Mouse (Mus musculus) retina, postnatal 7 days (tissue): ENCODE measurements around the gene Zan.

Source experiments
- DNase-seq: peaks from one replicate; pipeline ENCODE4 v3.0.0-alpha.2; 2012; ENCODE audit warnings: low read depth, low spot score

The Zan gene

GRCm38 (mm10) chr5:137352011-137352975 is 124.6 kb downstream of the Zan start:
- no peak for DNase-seq

- no peak for DNase-seq
Observed at GRCm38 (mm10) chr5:137351394-137351793, 125.5 kb downstream of the Zan start.

- no peak for DNase-seq
Observed at GRCm38 (mm10) chr5:137351058-137351380, 125.8 kb downstream of the Zan start.

- no peak for DNase-seq
Observed at GRCm38 (mm10) chr5:137350205-137351057, 126.4 kb downstream of the Zan start.

- no peak for DNase-seq
Observed at GRCm38 (mm10) chr5:137349384-137350204, 127.3 kb downstream of the Zan start, which contains the start of gene Ephb4. Gene Ephb4 (plus strand): TSS chr5:137350109.

- no peak for DNase-seq
Observed at GRCm38 (mm10) chr5:137348482-137349383, 128.1 kb downstream of the Zan start.

- DNase-seq = no peak
Observed at GRCm38 (mm10) chr5:137347856-137348255, 129.0 kb downstream of the Zan start.

GRCm38 (mm10) chr5:137346983-137347382 is 129.9 kb downstream of the Zan start:
- DNase-seq = no peak

- no peak for DNase-seq
Observed at GRCm38 (mm10) chr5:137346388-137346787, 130.5 kb downstream of the Zan start.

GRCm38 (mm10) chr5:137345821-137346220 is 131.0 kb downstream of the Zan start:
- no peak for DNase-seq

- no peak for DNase-seq
Observed at GRCm38 (mm10) chr5:137343869-137344268, 133.0 kb downstream of the Zan start.

GRCm38 (mm10) chr5:137343412-137343811 is 133.5 kb downstream of the Zan start:
- no peak for DNase-seq

- DNase-seq = no peak
Observed at GRCm38 (mm10) chr5:137342407-137343012, 134.4 kb downstream of the Zan start.

- DNase-seq = no peak
Observed at GRCm38 (mm10) chr5:137340222-137340621, 136.6 kb downstream of the Zan start.

GRCm38 (mm10) chr5:137339290-137339979 is 137.4 kb downstream of the Zan start:
- no peak for DNase-seq

GRCm38 (mm10) chr5:137338663-137339289 is 138.1 kb downstream of the Zan start:
- no peak for DNase-seq

GRCm38 (mm10) chr5:137338256-137338655 is 138.6 kb downstream of the Zan start:
- DNase-seq = peak; percentile 82

- no peak for DNase-seq
Observed at GRCm38 (mm10) chr5:137337190-137337589, 139.7 kb downstream of the Zan start.

GRCm38 (mm10) chr5:137335066-137335465 is 141.8 kb downstream of the Zan start:
- no peak for DNase-seq
